Mouse (Mus musculus): ENCODE measurements around the gene Gpr39. TPM values are rescaled to one million over a fixed set of nuclear protein-coding genes. Genes with fewer than 3 reads are reported as not detected.
A peak's percentile ranks its signal among the peaks of the same experiment; 100 is the strongest.

Gene Gpr39
- polyA plus RNA-seq, 1 experiment from 2014 or later = 3.7 TPM

DNA sequence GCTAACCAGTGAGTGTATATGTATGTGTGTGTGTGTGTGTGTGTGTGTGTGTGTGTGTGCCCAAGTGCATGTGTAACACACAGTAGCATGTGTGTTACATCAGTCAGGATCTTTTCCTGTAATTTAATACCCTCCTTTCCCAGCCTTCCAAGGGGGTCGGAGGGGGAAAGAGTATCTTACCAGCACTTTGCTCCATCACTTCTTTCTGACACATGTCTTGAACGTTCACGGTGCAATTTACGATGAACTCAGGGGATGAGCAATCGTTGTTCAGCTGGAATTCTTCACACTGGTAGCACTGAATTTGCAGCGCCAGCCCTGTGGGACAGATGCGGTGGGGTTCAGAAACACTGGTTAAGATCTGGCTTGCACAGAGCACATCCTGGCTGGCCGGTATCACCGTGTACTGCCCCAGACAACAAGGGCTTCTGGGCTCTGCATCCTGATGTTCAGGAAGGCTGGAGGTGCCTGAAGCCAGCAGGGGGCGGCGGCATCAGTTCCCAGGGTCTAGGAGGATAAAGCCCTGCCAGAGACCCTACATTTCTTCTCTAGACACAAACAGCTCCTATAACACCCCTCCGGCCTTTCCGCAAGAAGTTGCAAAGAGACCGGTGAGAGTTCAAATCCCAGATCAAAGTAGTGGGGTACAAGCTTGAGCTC is 233.5 kb downstream of the Gpr39 start:
- no peaks in the 10 kb centered on the region for H3K36me3 ChIP-seq (ENCODE audit: control insufficient read depth, insufficient read depth, low read length)
- no peak overlapping the region for H3K27ac ChIP-seq (ENCODE audit: low read depth, low read length)
- peak overlapping the region; percentile 95 for H3K4me2 ChIP-seq (replicated peaks; ENCODE audit: low read depth, low read length)
- no peaks in the 10 kb centered on the region for H3K9me3 ChIP-seq (ENCODE audit: control insufficient read depth, low read length)
- peak; percentile 50; the same call in 1 of the 2 replicates for ATAC-seq (ENCODE audit: low FRiP score, low TSS enrichment)
- 3% methylated on average over 14 of the region's 14 CpGs for WGBS
- no peak overlapping the region for H3K9ac ChIP-seq (ENCODE audit: low read depth, low read length)
- H3K27me3 ChIP-seq (ENCODE audit: control insufficient read depth, insufficient read depth, low read length) = peaks cover 36% of the 10 kb centered on the region
- peak overlapping the region; percentile 46 for H3K4me3 ChIP-seq (ENCODE audit: low read length)
- peaks cover 17% of the 10 kb centered on the region for H3K4me1 ChIP-seq (ENCODE audit: control insufficient read depth, insufficient read depth, low read length)

DNA sequence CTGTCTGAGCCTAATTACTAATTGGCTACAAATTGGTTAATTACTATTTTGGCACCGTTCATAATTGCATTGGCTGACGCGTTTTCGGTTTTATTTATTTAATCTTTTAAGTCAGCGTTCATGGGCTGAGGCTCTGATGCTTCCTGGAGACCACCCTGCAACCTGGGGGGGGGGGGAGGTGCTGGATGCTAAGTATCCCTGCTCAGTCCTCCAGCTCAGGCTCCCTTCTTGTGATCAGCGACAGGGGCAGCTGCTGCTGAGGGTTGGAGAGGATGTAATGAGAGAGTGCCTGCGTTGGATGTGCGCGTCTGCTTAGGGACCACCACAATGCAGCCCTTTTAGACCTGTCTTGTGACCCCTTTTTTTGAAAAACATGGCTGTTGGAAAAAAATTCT is 234.1 kb downstream of the Gpr39 start:
- Histone ChIP-seq H3K4me1 (ENCODE audit: control insufficient read depth, insufficient read depth, low read length) (peaks cover 17% of the 10 kb centered on the region), H3K36me3 (ENCODE audit: control insufficient read depth, insufficient read depth, low read length) (no peaks in the 10 kb centered on the region), H3K9me3 (ENCODE audit: control insufficient read depth, low read length) (no peaks in the 10 kb centered on the region), H3K9ac (ENCODE audit: low read depth, low read length) (no peak overlapping the region; the same call in 1 of the 2 replicates), H3K4me2 (replicated peaks; ENCODE audit: low read depth, low read length) (peak overlapping the region; percentile 95), H3K4me3 (ENCODE audit: low read length) (peak overlapping the region; percentile 46), H3K27me3 (ENCODE audit: control insufficient read depth, insufficient read depth, low read length) (peaks cover 36% of the 10 kb centered on the region), H3K27ac (ENCODE audit: low read depth, low read length) (no peak overlapping the region)
- WGBS = 3% methylated on average over 9 of the region's 9 CpGs
- ATAC-seq (ENCODE audit: low FRiP score, low TSS enrichment) = peak; percentile 33; the same call in 1 of the 2 replicates

DNA sequence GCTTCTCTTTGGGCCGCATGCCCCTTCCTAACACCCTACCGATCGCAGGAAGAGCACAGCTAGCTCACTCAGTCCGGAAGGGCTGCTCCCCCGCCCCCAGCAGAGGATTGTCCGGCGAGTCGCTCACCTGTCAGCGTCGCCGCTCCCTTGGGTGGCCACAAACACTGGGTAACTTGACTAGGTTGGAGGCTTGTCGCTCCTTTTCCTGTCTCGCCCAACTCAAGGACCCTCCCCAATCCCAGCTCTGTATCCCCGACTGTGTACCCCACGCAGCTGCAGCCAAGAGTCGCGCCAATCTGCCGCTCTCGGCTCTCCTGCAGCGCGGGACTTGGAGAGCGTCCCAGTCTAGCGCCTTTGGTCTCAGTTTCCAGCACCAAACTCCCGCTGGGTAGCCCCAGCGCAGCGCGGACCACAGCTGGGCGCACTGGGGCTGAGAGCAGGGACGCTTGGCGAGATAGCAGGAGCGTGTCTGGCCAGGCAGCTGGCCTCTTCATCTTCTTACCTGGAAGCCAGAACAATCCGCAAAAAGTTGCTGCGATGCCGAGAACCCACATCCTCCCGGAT is 234.6 kb downstream of the Gpr39 start:
- Histone ChIP-seq H3K36me3 (ENCODE audit: control insufficient read depth, insufficient read depth, low read length) (no peaks in the 10 kb centered on the region), H3K9me3 (ENCODE audit: control insufficient read depth, low read length) (no peaks in the 10 kb centered on the region), H3K4me1 (ENCODE audit: control insufficient read depth, insufficient read depth, low read length) (peaks cover 17% of the 10 kb centered on the region), H3K4me2 (replicated peaks; ENCODE audit: low read depth, low read length) (peak overlapping the region; percentile 95), H3K27me3 (ENCODE audit: control insufficient read depth, insufficient read depth, low read length) (peaks cover 36% of the 10 kb centered on the region), H3K4me3 (ENCODE audit: low read length) (peak overlapping the region; percentile 46), H3K9ac (ENCODE audit: low read depth, low read length) (peak overlapping the region; percentile 42), H3K27ac (ENCODE audit: low read depth, low read length) (no peak overlapping the region)
- under 1% methylated on average over 34 of the region's 35 CpGs for WGBS
- peak; percentile 77 for ATAC-seq (ENCODE audit: low FRiP score, low TSS enrichment)

DNA sequence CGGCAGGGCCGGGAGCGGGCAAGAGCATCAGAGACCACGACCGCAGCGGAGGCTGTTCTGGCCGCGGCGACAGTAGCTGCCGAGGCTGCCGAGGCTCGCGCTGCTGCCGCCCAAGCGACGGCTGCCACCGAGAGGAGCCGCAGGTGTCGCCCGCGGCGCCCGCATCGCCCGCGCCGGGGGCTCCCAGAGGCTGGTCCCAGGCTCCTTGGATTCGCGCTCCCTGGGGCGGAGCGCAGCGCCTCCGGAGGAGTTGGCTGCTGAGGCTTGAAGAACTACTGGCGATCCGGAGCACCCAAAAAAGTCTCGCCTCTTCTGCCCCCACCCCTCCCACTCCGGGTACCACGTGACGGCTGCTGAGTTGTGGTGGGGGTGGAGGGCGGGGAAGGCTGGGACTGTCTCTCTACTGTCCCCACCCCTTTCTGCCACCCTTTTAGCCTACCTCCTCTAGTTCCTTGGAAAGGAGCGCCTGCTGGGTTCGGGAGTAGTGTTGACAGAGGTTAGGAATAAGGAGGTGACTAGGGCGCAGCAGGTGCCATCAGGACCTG is 235.2 kb downstream of the Gpr39 start:
- H3K9me3 ChIP-seq (ENCODE audit: control insufficient read depth, low read length) = no peaks in the 10 kb centered on the region
- peak; percentile 70 for ATAC-seq (ENCODE audit: low FRiP score, low TSS enrichment)
- H3K36me3 ChIP-seq (ENCODE audit: control insufficient read depth, insufficient read depth, low read length) = no peaks in the 10 kb centered on the region
- no peak overlapping the region for H3K27ac ChIP-seq (ENCODE audit: low read depth, low read length)
- peaks cover 36% of the 10 kb centered on the region for H3K27me3 ChIP-seq (ENCODE audit: control insufficient read depth, insufficient read depth, low read length)
- H3K9ac ChIP-seq (ENCODE audit: low read depth, low read length) = peak overlapping the region; percentile 42
- H3K4me1 ChIP-seq (ENCODE audit: control insufficient read depth, insufficient read depth, low read length) = peaks cover 17% of the 10 kb centered on the region
- H3K4me3 ChIP-seq (ENCODE audit: low read length) = peak overlapping the region; percentile 46
- WGBS = under 1% methylated on average over 42 of the region's 43 CpGs
- peak overlapping the region; percentile 95 for H3K4me2 ChIP-seq (replicated peaks; ENCODE audit: low read depth, low read length)

DNA sequence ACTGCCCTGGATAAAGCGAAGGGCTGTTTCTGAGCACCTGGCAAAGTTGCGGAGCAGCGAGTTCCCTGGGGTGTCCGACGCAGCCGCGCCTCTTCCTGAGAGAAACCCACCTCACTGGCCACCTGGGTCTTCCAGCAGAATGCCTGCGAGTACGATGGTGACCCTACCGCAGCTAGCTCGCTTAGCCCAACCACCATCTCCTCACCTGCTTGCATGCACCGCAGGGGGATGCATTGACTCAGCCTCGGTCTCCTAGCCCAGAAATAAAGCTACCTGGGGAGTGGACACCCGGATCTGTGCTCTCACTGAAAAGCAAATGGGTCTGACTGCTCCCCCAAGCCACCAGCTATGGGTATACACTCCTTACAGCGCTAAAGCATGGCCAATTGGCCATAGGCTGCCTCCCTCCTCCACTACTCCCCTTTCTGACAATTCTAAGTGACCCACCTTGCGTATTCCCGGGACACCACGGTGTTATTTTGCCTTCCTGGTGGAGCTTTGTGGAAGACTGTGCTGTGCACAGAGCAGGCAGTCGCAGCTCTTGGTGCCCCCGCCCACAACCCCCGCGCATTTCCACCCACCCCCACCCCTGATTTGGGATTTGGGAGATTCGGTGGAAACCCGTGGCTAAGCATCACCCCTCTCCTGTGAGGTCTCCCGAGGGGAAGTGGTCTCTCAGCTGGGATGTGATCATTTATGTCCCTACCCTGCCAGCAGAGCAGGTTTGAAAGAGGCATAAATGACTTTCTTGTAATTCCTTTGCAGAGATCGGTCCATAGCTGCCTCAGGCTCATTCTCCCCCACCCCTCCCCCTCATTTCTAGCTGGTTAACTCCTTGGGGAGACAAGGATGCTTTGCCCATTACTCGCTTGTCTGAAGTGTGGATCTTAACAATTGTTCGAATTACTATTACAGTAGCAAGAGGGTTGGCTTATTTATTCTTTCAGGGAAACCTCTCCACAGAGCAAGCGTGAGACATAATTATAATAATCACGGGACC is 236.1 kb downstream of the Gpr39 start, which contains the start of gene Lypd1:
Gene Lypd1, minus strand, starts transcription at position 501 of the 1,000 bp plus-strand sequence.
- Histone ChIP-seq H3K9me3 (ENCODE audit: control insufficient read depth, low read length) (no peaks in the 10 kb centered on the region), H3K27me3 (ENCODE audit: control insufficient read depth, insufficient read depth, low read length) (peaks cover 36% of the 10 kb centered on the region), H3K36me3 (ENCODE audit: control insufficient read depth, insufficient read depth, low read length) (no peaks in the 10 kb centered on the region), H3K9ac (ENCODE audit: low read depth, low read length) (peak within 1 kb of the TSS; percentile 42), H3K4me3 (ENCODE audit: low read length) (peak within 1 kb of the TSS; percentile 46), H3K4me2 (replicated peaks; ENCODE audit: low read depth, low read length) (peak within 1 kb of the TSS; percentile 95), H3K4me1 (ENCODE audit: control insufficient read depth, insufficient read depth, low read length) (peaks cover 17% of the 10 kb centered on the region), H3K27ac (ENCODE audit: low read depth, low read length) (no peak within 1 kb of the TSS)
- no peak for ATAC-seq (ENCODE audit: low FRiP score, low TSS enrichment)
- 5% methylated on average over 30 of the region's 30 CpGs for WGBS

DNA sequence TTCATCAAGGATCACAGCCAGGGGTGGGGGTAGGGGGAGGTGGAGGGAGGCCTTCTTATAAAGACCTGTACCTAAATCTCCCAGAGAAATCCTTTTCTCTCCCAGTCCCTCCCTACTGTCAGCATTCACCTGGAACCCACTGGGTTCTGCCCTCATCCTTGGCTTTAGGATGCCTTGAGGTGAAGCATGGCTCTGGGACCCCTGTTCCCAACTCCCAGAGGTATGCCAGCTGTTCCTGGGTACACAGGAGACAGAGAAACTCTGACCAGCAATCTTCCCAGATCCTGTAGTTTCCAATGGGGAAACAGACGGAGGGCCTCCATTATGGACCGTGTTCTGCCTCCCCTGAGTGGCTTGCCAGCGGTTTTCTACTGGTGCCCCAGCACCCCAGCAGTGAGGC is 243.9 kb downstream of the Gpr39 start:
- WGBS = 92% methylated on average over 3 of the region's 3 CpGs
- no peaks in the 10 kb centered on the region for H3K36me3 ChIP-seq (ENCODE audit: control insufficient read depth, insufficient read depth, low read length)
- H3K4me2 ChIP-seq (replicated peaks; ENCODE audit: low read depth, low read length) = no peak overlapping the region
- H3K9ac ChIP-seq (ENCODE audit: low read depth, low read length) = no peak overlapping the region
- H3K4me3 ChIP-seq (ENCODE audit: low read length) = no peak overlapping the region
- no peaks in the 10 kb centered on the region for H3K27me3 ChIP-seq (ENCODE audit: control insufficient read depth, insufficient read depth, low read length)
- H3K27ac ChIP-seq (ENCODE audit: low read depth, low read length) = no peak overlapping the region
- no peaks in the 10 kb centered on the region for H3K9me3 ChIP-seq (ENCODE audit: control insufficient read depth, low read length)
- ATAC-seq (ENCODE audit: low FRiP score, low TSS enrichment) = no peak
- no peaks in the 10 kb centered on the region for H3K4me1 ChIP-seq (ENCODE audit: control insufficient read depth, insufficient read depth, low read length)

DNA sequence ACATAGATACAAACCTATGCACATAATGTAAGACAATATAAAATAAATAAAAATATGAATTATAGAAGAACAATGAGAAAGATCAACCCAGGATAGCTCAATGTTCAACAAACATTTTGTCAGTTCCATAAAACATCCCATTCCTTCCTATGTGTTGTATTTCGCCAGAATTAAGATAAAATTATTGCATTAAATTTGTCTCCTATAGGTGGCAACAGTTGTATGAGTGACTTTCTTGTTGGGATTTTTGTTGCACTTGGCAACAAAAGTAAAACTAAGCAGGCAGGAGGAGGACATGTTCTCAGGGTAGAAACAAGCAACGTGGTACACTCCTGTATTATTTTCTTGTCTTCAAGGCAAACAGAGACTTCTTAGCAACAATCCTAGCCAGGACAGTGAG is 246.3 kb downstream of the Gpr39 start:
- Histone ChIP-seq H3K27ac (ENCODE audit: low read depth, low read length) (no peak overlapping the region), H3K9ac (ENCODE audit: low read depth, low read length) (no peak overlapping the region), H3K36me3 (ENCODE audit: control insufficient read depth, insufficient read depth, low read length) (no peaks in the 10 kb centered on the region), H3K4me2 (replicated peaks; ENCODE audit: low read depth, low read length) (no peak overlapping the region), H3K4me1 (ENCODE audit: control insufficient read depth, insufficient read depth, low read length) (no peaks in the 10 kb centered on the region), H3K9me3 (ENCODE audit: control insufficient read depth, low read length) (no peaks in the 10 kb centered on the region), H3K27me3 (ENCODE audit: control insufficient read depth, insufficient read depth, low read length) (no peaks in the 10 kb centered on the region), H3K4me3 (ENCODE audit: low read length) (no peak overlapping the region)
- WGBS = 68% methylated on average over 2 of the region's 2 CpGs
- no peak for ATAC-seq (ENCODE audit: low FRiP score, low TSS enrichment)

All from kidney, embryonic 14.5 days (tissue).